Mouse (Mus musculus) adrenal gland, postnatal 36 days (tissue): ENCODE data around the gene Atp5d. TPM values are rescaled to one million over a fixed set of nuclear protein-coding genes. Genes with fewer than 3 reads are reported as not detected.
"Not testable (repeated sequence)": the region's sequence is repeated elsewhere in the genome, so short reads cannot be mapped to it uniquely, and the experiment has no call there.

Source experiments
- DNase-seq, 2 experiments: peaks; one replicate each; pipeline ENCODE4 v3.0.0; 2021; ENCODE audit warnings: mixed read lengths in 1 of 2
- total RNA-seq, 2 experiments: library from RNA; stranded (reverse); gene quantifications; 2 replicates each; pipeline ENCODE4 v1.2.3; 2021

Atp5d gene
- total RNA-seq, 2 experiments from 2014 or later: 561 to 735 TPM

DNA sequence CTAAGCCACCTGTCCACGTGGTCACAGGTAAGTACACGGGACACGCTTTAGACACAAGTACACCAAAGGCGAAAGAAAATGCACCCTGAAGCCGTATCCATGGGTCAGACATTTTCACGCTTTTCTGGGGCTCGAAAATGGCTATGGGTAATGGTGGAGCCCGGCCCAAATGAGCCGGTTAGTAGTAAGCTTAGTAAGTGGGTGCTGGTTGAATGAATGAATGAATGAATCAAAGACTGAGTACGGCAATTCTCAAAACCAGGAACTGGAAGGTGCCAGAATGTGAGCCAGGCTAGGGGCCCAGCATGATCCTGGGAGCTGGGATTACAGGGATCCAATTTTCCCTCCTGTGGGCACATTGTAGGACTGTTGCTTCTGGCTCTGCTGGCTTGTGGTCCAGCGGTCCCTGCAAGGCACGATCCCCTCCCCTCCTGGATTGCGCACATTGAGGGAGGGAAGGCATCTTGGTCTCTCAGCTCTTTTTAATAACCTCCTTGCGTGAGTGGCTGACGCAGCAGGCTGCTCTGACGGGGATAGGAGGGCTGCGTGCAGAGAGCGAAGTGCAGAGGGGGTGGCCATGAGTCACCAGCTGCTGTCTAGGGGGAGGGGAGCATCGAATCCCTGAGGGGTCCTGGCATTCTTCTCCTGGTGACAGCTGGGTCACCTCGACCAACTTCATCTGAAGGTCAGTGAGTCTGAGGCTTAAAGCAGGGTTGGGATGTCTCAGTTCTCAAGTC lies 27.1 kb downstream of the Atp5d start, which contains the start of gene Cirbp:
Gene Cirbp (plus strand): TSS at position 594 of the 737 bp plus-strand sequence.
- DNase-seq: peak; percentile 76 to 77

GRCm38 (mm10) chr10:80166136-80166535 lies 27.7 kb downstream of the Atp5d start:
- DNase-seq: not testable (repeated sequence)

DNA sequence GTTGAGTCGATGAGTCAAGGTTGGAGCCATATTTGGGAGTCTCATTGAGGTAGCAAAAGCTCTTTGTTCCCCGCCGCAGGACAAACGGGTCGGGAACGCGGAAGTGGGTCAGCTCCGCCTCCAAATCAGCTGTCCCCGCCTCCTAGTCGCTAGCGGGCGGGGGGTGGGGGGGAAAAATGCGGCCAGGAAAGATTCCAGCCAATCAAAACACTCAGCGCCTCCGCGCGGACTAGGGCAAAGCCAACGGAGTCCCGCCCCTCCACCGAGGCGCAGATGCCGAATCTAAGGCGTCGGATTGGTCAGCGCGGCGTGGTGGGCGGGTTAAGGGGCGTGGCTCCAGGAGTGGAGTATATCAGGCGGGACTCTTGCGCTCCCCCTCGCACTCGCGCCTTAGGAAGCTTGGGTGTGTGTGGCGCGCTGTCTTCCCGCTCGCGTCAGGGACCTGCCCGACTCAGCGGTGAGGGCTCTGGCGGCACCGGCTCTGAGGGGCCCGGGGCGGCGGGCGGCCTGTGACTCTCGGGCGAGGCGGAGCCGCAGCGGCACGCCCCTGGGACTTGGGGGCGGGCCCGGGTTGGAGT lies 29.1 kb downstream of the Atp5d start:
- peak; percentile 98 for DNase-seq

- peak; percentile 95 to 97 for DNase-seq
Measured at GRCm38 (mm10) chr10:80168038-80168661, 29.7 kb downstream of the Atp5d start.

- DNase-seq: no peak
Measured at GRCm38 (mm10) chr10:80169070-80169469, 30.6 kb downstream of the Atp5d start.

DNA sequence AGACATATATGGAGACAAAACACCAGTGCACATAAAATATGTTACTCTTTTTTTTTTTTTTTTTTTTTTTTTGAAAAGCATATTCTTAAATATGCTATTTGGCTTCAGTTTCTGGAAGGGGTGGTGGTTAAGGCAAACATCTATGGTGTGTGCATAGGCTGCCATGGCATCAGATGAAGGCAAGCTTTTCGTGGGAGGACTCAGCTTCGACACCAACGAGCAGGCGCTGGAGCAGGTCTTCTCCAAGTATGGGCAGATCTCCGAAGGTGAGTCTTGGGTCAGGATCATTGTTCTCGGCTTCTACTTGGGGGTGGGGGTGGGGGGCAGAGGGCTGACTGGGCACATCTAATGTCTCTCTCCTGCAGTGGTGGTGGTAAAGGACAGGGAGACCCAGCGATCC lies 31.2 kb downstream of the Atp5d start:
- DNase-seq: no peak

DNA sequence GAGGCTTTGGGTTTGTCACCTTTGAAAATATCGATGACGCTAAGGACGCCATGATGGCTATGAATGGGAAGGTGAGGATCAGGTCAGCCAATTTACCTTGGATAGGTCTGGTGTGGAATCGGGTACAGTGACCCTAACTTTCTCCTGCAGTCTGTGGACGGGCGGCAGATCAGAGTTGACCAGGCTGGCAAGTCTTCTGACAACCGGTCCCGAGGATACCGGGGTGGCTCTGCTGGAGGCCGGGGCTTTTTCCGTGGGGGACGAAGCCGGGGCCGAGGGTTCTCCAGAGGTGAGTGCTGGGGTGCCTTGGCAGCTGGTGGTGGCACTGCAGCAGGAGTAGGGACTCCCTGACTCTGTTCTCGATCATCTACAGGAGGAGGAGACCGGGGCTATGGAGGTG lies 31.6 kb downstream of the Atp5d start:
- no peak for DNase-seq

GRCm38 (mm10) chr10:80170601-80171021 lies 32.2 kb downstream of the Atp5d start:
- no peak for DNase-seq

GRCm38 (mm10) chr10:80171252-80171651 lies 32.8 kb downstream of the Atp5d start:
- no peak for DNase-seq

DNA sequence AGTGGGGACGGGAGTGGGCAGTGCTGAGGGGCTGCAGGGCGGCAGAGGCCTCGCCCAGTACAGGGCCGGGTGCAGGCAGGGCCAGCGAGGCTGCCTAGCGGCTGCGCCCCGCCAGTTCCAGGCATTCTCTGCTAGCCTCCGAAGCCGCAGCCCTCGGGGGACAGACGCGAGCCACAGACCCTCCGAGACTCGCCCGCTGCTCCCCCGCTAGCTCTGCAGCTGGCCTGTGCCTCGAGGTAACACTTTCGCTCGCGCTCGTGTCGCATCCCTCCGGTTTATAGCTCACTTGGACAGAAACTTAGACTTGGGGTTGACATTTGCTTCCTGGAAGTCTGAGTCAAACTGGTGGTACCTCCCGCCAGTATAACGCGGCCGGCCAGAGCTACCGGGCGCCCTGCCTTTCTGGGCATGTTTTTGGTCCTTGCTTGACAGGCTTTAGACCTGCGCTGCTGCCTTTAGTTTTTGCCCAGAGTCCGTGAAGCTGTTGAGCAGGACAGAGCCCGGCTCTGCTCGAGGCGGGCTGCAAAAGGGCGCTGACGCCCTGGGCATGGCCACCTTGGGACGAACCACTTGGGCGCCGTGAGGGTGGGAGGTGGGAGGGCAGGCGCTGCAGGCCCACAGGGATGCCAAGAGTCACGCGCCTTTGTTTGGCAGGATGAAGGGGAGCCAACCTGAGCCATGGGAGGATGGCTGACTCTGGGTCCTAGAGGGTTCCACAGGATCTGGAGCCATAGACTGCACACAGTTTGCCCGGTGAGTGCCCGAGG lies 33.5 kb downstream of the Atp5d start:
- no peak for DNase-seq

GRCm38 (mm10) chr10:80172527-80173292 lies 34.3 kb downstream of the Atp5d start, which contains the start of gene 1600002K03Rik:
Gene 1600002K03Rik (plus strand): TSS chr10:80172944.
- DNase-seq: peak; percentile 89 to 93

DNA sequence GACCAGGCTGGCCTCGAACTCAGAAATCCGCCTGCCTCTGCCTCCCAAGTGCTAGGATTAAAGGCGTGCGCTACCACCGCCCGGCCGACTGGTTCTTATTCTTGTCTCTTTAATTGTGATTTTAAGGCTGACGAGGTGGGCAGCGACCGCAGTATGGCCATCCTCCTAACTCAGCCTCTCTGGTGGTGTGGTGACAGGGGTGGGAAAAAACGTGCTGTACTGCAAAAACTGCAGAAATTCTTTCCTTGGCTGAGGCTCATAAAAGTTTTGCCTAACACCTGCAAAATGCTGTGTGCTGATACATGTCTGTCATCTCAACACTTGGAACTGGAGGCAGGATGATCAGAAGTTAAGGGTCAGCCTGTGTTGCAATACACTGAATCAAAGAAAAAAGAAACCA lies 34.9 kb downstream of the Atp5d start:
- DNase-seq: no peak

DNA sequence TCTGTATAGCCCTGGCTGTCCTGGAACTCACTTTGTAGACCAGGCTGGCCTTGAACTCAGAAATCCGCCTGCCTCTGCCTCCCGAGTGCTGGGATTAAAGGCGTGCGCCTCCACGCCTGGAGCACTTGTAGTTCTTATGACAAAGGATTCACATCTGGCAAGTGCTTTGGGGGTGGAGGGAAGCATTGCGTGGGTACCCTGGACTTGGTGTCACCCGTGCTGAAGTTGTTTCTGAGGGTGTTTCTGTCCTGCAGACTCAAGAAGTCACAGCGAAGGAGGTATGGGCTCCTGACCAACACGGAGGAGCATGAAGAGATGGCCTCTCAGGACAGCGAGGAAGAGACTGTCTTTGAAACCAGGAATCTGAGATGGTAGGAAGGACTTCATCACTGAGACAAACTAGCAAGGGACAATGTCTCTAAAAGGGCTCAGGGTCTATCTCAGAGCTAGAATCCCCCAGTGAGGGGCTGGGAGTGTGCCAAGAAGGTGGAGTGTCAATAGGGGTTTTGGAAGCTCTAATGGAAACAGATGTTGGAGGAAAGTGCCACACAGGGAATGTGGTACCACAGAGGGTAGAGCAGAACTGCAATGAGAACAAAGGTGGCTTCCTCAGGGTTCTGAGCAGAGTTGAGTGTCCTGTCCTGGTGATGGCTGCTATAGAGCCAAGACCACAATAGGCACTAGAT lies 35.7 kb downstream of the Atp5d start:
- no peak for DNase-seq

GRCm38 (mm10) chr10:80174705-80175104 lies 36.3 kb downstream of the Atp5d start:
- DNase-seq: peak in 1 of 2 experiments; percentile 68

DNA sequence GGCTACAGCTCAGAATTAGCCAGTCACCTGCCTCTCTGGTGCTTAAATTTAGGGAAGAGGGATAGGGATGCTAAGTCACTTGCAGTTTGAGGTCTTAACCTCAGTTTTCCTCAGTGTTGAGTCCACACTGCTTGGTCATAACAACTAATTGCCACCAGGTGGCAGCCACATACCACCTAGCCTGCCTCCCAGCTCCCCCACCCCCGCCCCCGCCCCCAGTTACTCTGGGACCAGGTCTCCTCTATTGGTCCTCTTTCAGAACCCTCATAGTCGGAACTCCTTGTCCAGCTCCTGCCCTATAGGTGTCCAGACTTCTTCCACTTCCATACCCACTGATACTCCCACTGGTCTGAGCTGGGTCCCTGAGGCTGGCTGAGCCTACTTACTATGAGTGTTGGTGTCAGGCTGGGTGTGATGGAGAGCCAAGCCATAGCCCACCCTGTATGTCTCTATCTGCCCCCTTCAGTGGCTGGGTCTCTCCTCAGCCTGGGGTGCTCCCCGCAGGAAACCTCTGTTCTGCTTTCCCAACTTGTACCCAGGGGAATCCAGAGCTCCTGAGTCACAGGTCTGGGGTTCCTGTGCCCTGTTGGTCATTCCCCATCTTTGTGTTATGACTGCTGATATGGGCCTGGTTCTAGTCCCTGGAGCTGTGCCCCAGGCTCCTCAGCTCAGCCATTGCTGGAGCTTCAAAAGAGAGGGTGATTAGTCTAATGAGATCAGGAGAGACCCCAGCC lies 37.3 kb downstream of the Atp5d start:
- DNase-seq: peak in 1 of 2 experiments; percentile 60

GRCm38 (mm10) chr10:80176270-80176834 lies 37.9 kb downstream of the Atp5d start:
- peak; percentile 60 to 76 for DNase-seq

GRCm38 (mm10) chr10:80177441-80178279 lies 39.2 kb downstream of the Atp5d start:
- peak; percentile 88 to 89 for DNase-seq
